12 mouse cellular contexts compared by ENCODE assay signal in genomic region chrX:56712666-56713065, GRCm38 (mm10).
"Had no signal": no experiment of that assay in that cellular context is flagged by ENCODE, and none has a peak within 500 bp of the region (broad histone marks: within the 10 kb centered on the region; RNA-seq: fewer than 3 reads in every experiment).

No protein-coding gene starts in this region.

- DNase-seq: left cerebral cortex, postnatal 4 days; liver; liver, embryonic 13.5 days; liver, postnatal 0 days; lung, adult 18-20 months; lung, adult 2 months; lung, embryonic 14.5 days; lung, postnatal 10 days; lung, postnatal 14 days; lung, postnatal 36 days; lung, postnatal 4 days; midbrain, embryonic 14.5 days had no signal
